Mouse (Mus musculus) lung, postnatal 0 days (tissue): ENCODE results near the gene Fam160a1.

ENCODE experiments used
- CTCF ChIP-seq: IDR thresholded peaks from 2 replicates; pipeline ENCODE4 v1.5.1; 2016; ENCODE audit warnings: antibody characterized with exemption, mild to moderate bottlenecking
- EP300 ChIP-seq: IDR thresholded peaks from 2 replicates; pipeline ENCODE4 v1.6.1; 2016; ENCODE audit warnings: antibody characterized with exemption, mild to moderate bottlenecking, control low read depth

- TF ChIP-seq CTCF (no peak), EP300 (no peak)
Observed at GRCm38 (mm10) chr3:85641751-85642150, 175.3 kb downstream of the Fam160a1 start.
